Comparison of ENCODE assay signal across 8 mouse cellular contexts in the genomic region with DNA sequence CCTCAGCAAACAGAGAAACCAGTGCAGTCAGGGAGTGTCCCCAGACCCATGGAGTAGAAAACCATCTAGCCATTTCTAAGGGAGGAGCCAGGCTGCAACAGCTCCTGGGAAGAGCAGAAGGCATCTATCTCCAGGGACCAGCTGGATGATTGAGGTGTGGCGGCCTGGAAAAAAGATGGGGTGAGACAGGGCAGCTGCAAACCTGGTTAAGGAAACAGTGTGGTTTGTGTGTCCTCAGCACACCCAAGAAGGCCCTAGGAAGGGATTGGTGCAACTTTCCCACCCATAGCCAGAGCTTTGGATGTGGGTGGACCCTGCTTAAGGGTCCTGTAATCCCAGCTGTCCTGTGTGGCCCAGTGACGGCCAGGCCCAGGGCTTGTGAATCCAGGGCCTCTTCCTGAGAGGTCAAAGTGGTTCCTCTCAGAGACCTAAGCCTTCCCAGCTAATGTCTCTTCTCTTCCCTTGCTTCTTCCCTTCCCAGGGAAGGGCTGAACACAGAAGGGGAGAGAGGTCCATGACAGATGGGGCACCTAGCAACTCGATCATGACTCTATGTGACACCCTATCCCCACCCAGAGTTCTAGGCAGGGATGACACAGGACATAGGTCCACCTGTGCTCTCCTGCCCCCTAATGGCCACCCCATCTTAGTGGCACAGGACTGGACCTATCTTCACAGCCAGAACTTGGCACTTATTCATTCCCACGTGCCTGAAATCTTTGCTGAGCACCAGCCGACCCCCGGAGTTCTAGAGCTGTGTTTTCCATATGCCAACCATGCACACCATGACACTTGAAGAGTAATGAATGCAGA. TPM values are rescaled to one million over a fixed set of nuclear protein-coding genes. Genes with fewer than 3 reads are reported as not detected.
A peak's percentile ranks its signal among the peaks of the same experiment; 100 is the strongest.
DNase-seq lines count a peak whose midpoint lies in the region; ATAC-seq and TF ChIP-seq lines count a peak whose summit lies in the region.

No protein-coding gene starts in this region.

- no peaks in the 10 kb centered on the region for H3K9me3 ChIP-seq in forebrain, embryonic 13.5 days (replicated peaks)

- WGBS in bone marrow, adult 2 months: 30% methylated on average over 6 of the region's 6 CpGs
- 57% methylated on average over 6 of the region's 6 CpGs for WGBS in forebrain, embryonic 13.5 days

- TF ChIP-seq POLR2A in bone marrow, adult 2 months (IDR thresholded peaks at IDR 0.05; ENCODE audit: borderline replicate concordance, control insufficient read depth, low read depth, low read length): no peak

- no peak for ATAC-seq in forebrain, embryonic 13.5 days

- H3K27me3 ChIP-seq in forebrain, embryonic 13.5 days: no peaks in the 10 kb centered on the region

- TF ChIP-seq CTCF in bone marrow, adult 2 months (IDR thresholded peaks at IDR 0.05; ENCODE audit: control insufficient read depth, insufficient read depth, low read length): peak; percentile 91

- intact Hi-C loops in left cerebral cortex, postnatal 14 days (cut with DNase I): no loop called here

- no peak overlapping the region for H3K4me3 ChIP-seq in bone marrow, adult 2 months (replicated peaks; ENCODE audit: control insufficient read depth, low read depth, low read length)
- no peak overlapping the region for H3K4me3 ChIP-seq in forebrain, embryonic 13.5 days

- H3K4me2 ChIP-seq in forebrain, embryonic 13.5 days: no peak overlapping the region

- DNase-seq in 3134 (ENCODE audit: extremely low read depth, insufficient read length, low spot score): peak; percentile 38
- peak; percentile 81 for DNase-seq in A20 (ENCODE audit: low read depth, low spot score)
- DNase-seq in gastrocnemius, postnatal 25 days: peak; percentile 50
- DNase-seq in kidney, postnatal 36 days: peak; percentile 67 to 84
- DNase-seq in retina, embryonic 14.5 days (ENCODE audit: low spot score): peak; percentile 47
- DNase-seq in left cerebral cortex, postnatal 14 days (ENCODE audit: low spot score in 2 of 2): no peak

- no peaks in the 10 kb centered on the region for H3K36me3 ChIP-seq in forebrain, embryonic 13.5 days (ENCODE audit: poor library complexity, severe bottlenecking)

- H3K9ac ChIP-seq in forebrain, embryonic 13.5 days: no peak overlapping the region

- H3K4me1 ChIP-seq in bone marrow, adult 2 months (ENCODE audit: control insufficient read depth, insufficient read depth, low read length): no peaks in the 10 kb centered on the region
- H3K4me1 ChIP-seq in forebrain, embryonic 13.5 days: no peaks in the 10 kb centered on the region

- H3K27ac ChIP-seq in bone marrow, adult 2 months (ENCODE audit: control insufficient read depth, insufficient read depth, low read depth, low read length, poor library complexity): no peak overlapping the region
- H3K27ac ChIP-seq in forebrain, embryonic 13.5 days: no peak overlapping the region

RNA-seq across cellular contexts. Expression of a gene that starts 14.2 kb away (rescaled TPM):
- polyA plus RNA-seq in bone marrow, adult 2 months (2011; ENCODE audit: insufficient read depth, insufficient read length, low replicate concordance, missing spikeins): 14.7 and 18.0 TPM in 2 replicates
- total RNA-seq in gastrocnemius, postnatal 25 days (2021): 10 to 100 TPM; 21.8 to 21.9 TPM
- polyA plus RNA-seq in forebrain, embryonic 13.5 days (2015; fragmentation: Nextera tagmentation; extraction: Ambion mirVana): 13.9 and 14.8 TPM in 2 replicates
- total RNA-seq in left cerebral cortex, postnatal 14 days (2021): 100 to 1,000 TPM; 300 to 303 TPM

RNA-seq across cellular contexts. Expression of a gene that starts 30.9 kb away (rescaled TPM):
- polyA plus RNA-seq in bone marrow, adult 2 months (2011; ENCODE audit: insufficient read depth, insufficient read length, low replicate concordance, missing spikeins): 37.2 and 95.8 TPM in 2 replicates
- 1 to 10 TPM in 1 of 2 experiments, under 1 TPM in 1; 0.56 to 1.0 TPM for total RNA-seq in gastrocnemius, postnatal 25 days (2021)
- 0.17 and 0.21 TPM in 2 replicates for polyA plus RNA-seq in forebrain, embryonic 13.5 days (2015; fragmentation: Nextera tagmentation; extraction: Ambion mirVana)
- under 1 TPM; 0.40 to 0.68 TPM for total RNA-seq in left cerebral cortex, postnatal 14 days (2021)

RNA-seq across cellular contexts. Expression of a gene that starts 45.7 kb away (rescaled TPM):
- polyA plus RNA-seq in bone marrow, adult 2 months (2011; ENCODE audit: insufficient read depth, insufficient read length, low replicate concordance, missing spikeins): 139 and 217 TPM in 2 replicates
- total RNA-seq in gastrocnemius, postnatal 25 days (2021): 10 to 100 TPM; 44.6 TPM
- 942 and 1,061 TPM in 2 replicates for polyA plus RNA-seq in forebrain, embryonic 13.5 days (2015; fragmentation: Nextera tagmentation; extraction: Ambion mirVana)
- total RNA-seq in left cerebral cortex, postnatal 14 days (2021): 10 to 100 TPM; 29.5 to 34.4 TPM

RNA-seq across cellular contexts. Expression of a gene that starts 56.8 kb away (rescaled TPM):
- polyA plus RNA-seq in bone marrow, adult 2 months (2011; ENCODE audit: insufficient read depth, insufficient read length, low replicate concordance, missing spikeins): 37.1 and 52.3 TPM in 2 replicates
- total RNA-seq in gastrocnemius, postnatal 25 days (2021): 10 to 100 TPM; 20.1 to 20.8 TPM
- polyA plus RNA-seq in forebrain, embryonic 13.5 days (2015; fragmentation: Nextera tagmentation; extraction: Ambion mirVana): 82.2 and 90.5 TPM in 2 replicates
- total RNA-seq in left cerebral cortex, postnatal 14 days (2021): 10 to 100 TPM; 54.3 to 54.4 TPM

Comparison
In these comparisons a context has a peak if more than half of its experiments do, and no peak if none do; other contexts are left out.
1. DNase-seq: peak in 3134 (single experiment), A20 (single experiment), gastrocnemius, postnatal 25 days (single experiment), kidney, postnatal 36 days (2 of 2) and retina, embryonic 14.5 days (single experiment); none in left cerebral cortex, postnatal 14 days (0 of 2).
2. RNA of a gene that starts 14.2 kb away (total RNA-seq): 300 to 303 TPM in left cerebral cortex, postnatal 14 days; 21.8 to 21.9 TPM in gastrocnemius, postnatal 25 days; every median in the first group is over 10 times any median in the second.